Mouse (Mus musculus): ENCODE measurements around the gene Epb41l1. TPM values are rescaled to one million over a fixed set of nuclear protein-coding genes. Genes with fewer than 3 reads are reported as not detected.

Epb41l1 gene
- total and polyA plus RNA-seq, 3 experiments = 7.3 to 8.2 (median 7.6) TPM

GRCm38 (mm10) chr2:156473696-156474095 lies 53.0 kb downstream of the Epb41l1 start:
- TF ChIP-seq POLR2A (IDR thresholded peaks at IDR 0.05; ENCODE audit: insufficient read depth, low read depth, low read length) (no peak), EP300 (IDR thresholded peaks at IDR 0.05; ENCODE audit: insufficient read depth, low read depth, low read length) (no peak), CTCF (IDR thresholded peaks at IDR 0.05) (no peak)

GRCm38 (mm10) chr2:156474111-156474510 lies 53.4 kb downstream of the Epb41l1 start:
- peak in 1 of 2 experiments; percentile 18 for DNase-seq
- H3K79me2 ChIP-seq (replicated peaks; ENCODE audit: control insufficient read depth, insufficient read depth, low read length) = no peaks in the 10 kb centered on the region
- 53% methylated on average over 3 of the region's 3 CpGs for WGBS
- TF ChIP-seq CTCF (IDR thresholded peaks at IDR 0.05) (no peak), POLR2A (IDR thresholded peaks at IDR 0.05; ENCODE audit: insufficient read depth, low read depth, low read length) (no peak), EP300 (IDR thresholded peaks at IDR 0.05; ENCODE audit: insufficient read depth, low read depth, low read length) (no peak)
- H3K36me3 ChIP-seq (ENCODE audit: control insufficient read depth, insufficient read depth, low read length) = no peaks in the 10 kb centered on the region
- peaks cover 4% of the 10 kb centered on the region for H3K4me1 ChIP-seq (ENCODE audit: control insufficient read depth, insufficient read depth, low read length)
- no peak overlapping the region for H3K9ac ChIP-seq (ENCODE audit: low read depth, low read length)
- no peak overlapping the region for H3K4me3 ChIP-seq
- H3K27me3 ChIP-seq (ENCODE audit: control insufficient read depth, insufficient read depth, low read length) = no peaks in the 10 kb centered on the region
- H3K27ac ChIP-seq = peak overlapping the region; percentile 12
- intact Hi-C loops (cut with DNase I) = no loop called here

More at GRCm38 (mm10) chr2:156473696-156474095, 53.0 kb downstream of the Epb41l1 start:
- intact Hi-C loops (cut with DNase I) = no loop called here
- Histone ChIP-seq H3K36me3 (ENCODE audit: control insufficient read depth, insufficient read depth, low read length) (no peaks in the 10 kb centered on the region), H3K27me3 (ENCODE audit: control insufficient read depth, insufficient read depth, low read length) (no peaks in the 10 kb centered on the region), H3K4me3 (no peak overlapping the region), H3K9ac (ENCODE audit: low read depth, low read length) (no peak overlapping the region), H3K79me2 (replicated peaks; ENCODE audit: control insufficient read depth, insufficient read depth, low read length) (no peaks in the 10 kb centered on the region), H3K27ac (peak overlapping the region; percentile 12), H3K4me1 (ENCODE audit: control insufficient read depth, insufficient read depth, low read length) (peaks cover 4% of the 10 kb centered on the region)
- DNase-seq = peak; percentile 41 to 52
- WGBS = 66% methylated on average over 8 of the region's 8 CpGs

GRCm38 (mm10) chr2:156474891-156475284 lies 54.2 kb downstream of the Epb41l1 start:
- no peaks in the 10 kb centered on the region for H3K36me3 ChIP-seq (ENCODE audit: control insufficient read depth, insufficient read depth, low read length)
- peak overlapping the region; percentile 64 for H3K4me3 ChIP-seq
- no peaks in the 10 kb centered on the region for H3K27me3 ChIP-seq (ENCODE audit: control insufficient read depth, insufficient read depth, low read length)
- H3K9ac ChIP-seq (ENCODE audit: low read depth, low read length) = peak overlapping the region; percentile 88
- peak overlapping the region; percentile 56 for H3K27ac ChIP-seq
- DNase-seq = peak in 1 of 2 experiments; percentile 36
- intact Hi-C loops (cut with DNase I) = no loop called here
- no peaks in the 10 kb centered on the region for H3K79me2 ChIP-seq (replicated peaks; ENCODE audit: control insufficient read depth, insufficient read depth, low read length)
- H3K4me1 ChIP-seq (ENCODE audit: control insufficient read depth, insufficient read depth, low read length) = peaks cover 4% of the 10 kb centered on the region
- 14% methylated on average over 12 of the region's 12 CpGs for WGBS
- TF ChIP-seq POLR2A (IDR thresholded peaks at IDR 0.05; ENCODE audit: insufficient read depth, low read depth, low read length) = no peak
- no peak for TF ChIP-seq EP300 (IDR thresholded peaks at IDR 0.05; ENCODE audit: insufficient read depth, low read depth, low read length)
- no peak for TF ChIP-seq CTCF (IDR thresholded peaks at IDR 0.05)

- Histone ChIP-seq H3K27me3 (ENCODE audit: control insufficient read depth, insufficient read depth, low read length) (no peaks in the 10 kb centered on the region), H3K4me3 (peak overlapping the region; percentile 64), H3K9ac (ENCODE audit: low read depth, low read length) (peak overlapping the region; percentile 88), H3K4me1 (ENCODE audit: control insufficient read depth, insufficient read depth, low read length) (peaks cover 4% of the 10 kb centered on the region), H3K36me3 (ENCODE audit: control insufficient read depth, insufficient read depth, low read length) (no peaks in the 10 kb centered on the region), H3K79me2 (replicated peaks; ENCODE audit: control insufficient read depth, insufficient read depth, low read length) (no peaks in the 10 kb centered on the region), H3K27ac (peak overlapping the region; percentile 59)
- TF ChIP-seq EP300 (IDR thresholded peaks at IDR 0.05; ENCODE audit: insufficient read depth, low read depth, low read length) = no peak
- TF ChIP-seq CTCF (IDR thresholded peaks at IDR 0.05) = no peak
- no peak for TF ChIP-seq POLR2A (IDR thresholded peaks at IDR 0.05; ENCODE audit: insufficient read depth, low read depth, low read length)
- intact Hi-C loops (cut with DNase I) = no loop called here
- peak; percentile 81 to 84 for DNase-seq
- under 1% methylated on average over 64 of the region's 80 CpGs for WGBS
These were observed 54.8 kb downstream of the Epb41l1 start for GRCm38 (mm10) chr2:156475285-156476110.

GRCm38 (mm10) chr2:156476111-156476747 lies 55.5 kb downstream of the Epb41l1 start:
- Histone ChIP-seq H3K9ac (ENCODE audit: low read depth, low read length) (peak overlapping the region; percentile 63), H3K4me3 (peak overlapping the region; percentile 56), H3K4me1 (ENCODE audit: control insufficient read depth, insufficient read depth, low read length) (peaks cover 4% of the 10 kb centered on the region), H3K27me3 (ENCODE audit: control insufficient read depth, insufficient read depth, low read length) (no peaks in the 10 kb centered on the region), H3K79me2 (replicated peaks; ENCODE audit: control insufficient read depth, insufficient read depth, low read length) (no peaks in the 10 kb centered on the region), H3K36me3 (ENCODE audit: control insufficient read depth, insufficient read depth, low read length) (no peaks in the 10 kb centered on the region), H3K27ac (peak overlapping the region; percentile 59)
- DNase-seq = no peak
- intact Hi-C loops (cut with DNase I) = no loop called here
- 39% methylated on average over 8 of the region's 8 CpGs for WGBS
- no peak for TF ChIP-seq POLR2A (IDR thresholded peaks at IDR 0.05; ENCODE audit: insufficient read depth, low read depth, low read length)
- TF ChIP-seq EP300 (IDR thresholded peaks at IDR 0.05; ENCODE audit: insufficient read depth, low read depth, low read length) = no peak
- no peak for TF ChIP-seq CTCF (IDR thresholded peaks at IDR 0.05)

Data from heart, adult 2 months (tissue).